Mouse (Mus musculus) bone marrow macrophage, adult 2 months (primary cell): ENCODE measurements around the gene Mfap3l.

ENCODE experiments used
- CTCF ChIP-seq: IDR thresholded peaks from 2 replicates; pipeline ENCODE4 v1.5.1; 2012; ENCODE audit warnings: low read depth, mild to moderate bottlenecking, low read length, moderate library complexity
- POLR2A ChIP-seq: IDR thresholded peaks from 2 replicates; pipeline ENCODE4 v1.6.1; 2012; ENCODE audit warnings: mild to moderate bottlenecking, low read depth, low read length, borderline replicate concordance

DNA sequence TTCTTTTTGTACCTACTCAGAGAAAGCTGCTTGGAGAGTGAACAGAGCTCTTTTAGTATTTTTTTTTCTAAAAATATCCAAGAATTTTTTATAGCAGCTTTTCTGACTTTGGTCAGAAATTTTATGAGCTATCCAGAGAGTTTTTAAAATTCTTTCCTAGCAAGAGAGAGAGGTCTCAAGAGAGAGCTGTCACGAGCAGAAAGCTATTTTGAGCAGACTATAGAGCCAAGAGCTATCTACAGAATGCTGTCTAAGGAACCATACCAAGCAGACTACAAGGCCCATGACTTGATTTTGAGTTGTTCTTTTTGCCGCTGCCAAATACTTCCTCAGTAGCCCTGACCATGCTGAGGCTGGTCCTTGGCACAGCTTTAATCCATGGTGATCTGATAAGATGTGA is 49.3 kb upstream of the Mfap3l start:
- TF ChIP-seq CTCF, result no peak
- no peak for TF ChIP-seq POLR2A
